Mouse (Mus musculus) embryonic facial prominence, embryonic 15.5 days (tissue): Measurements from ENCODE around the gene Spink4. TPM values are rescaled to one million over a fixed set of nuclear protein-coding genes. Genes with fewer than 3 reads are reported as not detected.

ENCODE experiments used
- ATAC-seq: fragments of 200-750 bp; cut with Nextera tagmentation; 2 replicates; pipeline ENCODE4 v1.8.0; 2017; ENCODE audit warnings: low read depth, moderate TSS enrichment; ENCODE audit not compliant: insufficient number of reproducible peaks, low FRiP score, low TSS enrichment
- H3K27ac ChIP-seq: fragments of 300-500 bp; sonication (generic); replicated peaks from 2 replicates; pipeline ENCODE4 v1.5.1; 2015; ENCODE audit warnings: mild to moderate bottlenecking, inconsistent platforms
- H3K27me3 ChIP-seq: fragments of 300-500 bp; sonication (generic); 2 replicates; pipeline ENCODE4 v1.6.1; 2015; ENCODE audit warnings: inconsistent platforms
- H3K36me3 ChIP-seq: fragments of 300-500 bp; sonication (generic); 2 replicates; pipeline ENCODE4 v1.6.1; 2015; ENCODE audit warnings: mild to moderate bottlenecking, inconsistent platforms
- H3K4me1 ChIP-seq: fragments of 300-500 bp; sonication (generic); 2 replicates; pipeline ENCODE4 v1.6.1; 2015; ENCODE audit warnings: inconsistent platforms
- H3K4me2 ChIP-seq: fragments of 300-500 bp; sonication (generic); replicated peaks from 2 replicates; pipeline ENCODE4 v1.6.1; 2015; ENCODE audit warnings: mild to moderate bottlenecking, inconsistent platforms
- H3K4me3 ChIP-seq: fragments of 300-500 bp; sonication (generic); replicated peaks from 2 replicates; pipeline ENCODE4 v1.5.1; 2015; ENCODE audit warnings: mild to moderate bottlenecking, inconsistent platforms
- H3K9ac ChIP-seq: fragments of 300-500 bp; sonication (generic); 2 replicates; pipeline ENCODE4 v1.6.1; 2015; ENCODE audit warnings: inconsistent platforms
- H3K9me3 ChIP-seq: fragments of 300-500 bp; sonication (generic); replicated peaks from 2 replicates; pipeline ENCODE4 v1.6.1; 2016; ENCODE audit warnings: inconsistent platforms
- WGBS: fragments of 180-500 bp; shearing (Covaris S2); methylation state at CpG from one replicate; pipeline ENCODE4 v1.1.7; 2015; 5-methylcytosine and 5-hydroxymethylcytosine counted together
- polyA plus RNA-seq: library from polyadenylated mRNA; unstranded; fragments of >200 nt; fragmentation: Nextera tagmentation; extraction: Ambion mirVana; gene quantifications from 2 replicates; pipeline ENCODE4 v1.2.1, GENCODE M21; 2015

Gene Spink4
- polyA plus RNA-seq, 1 experiment from 2014 or later, result not detected

DNA sequence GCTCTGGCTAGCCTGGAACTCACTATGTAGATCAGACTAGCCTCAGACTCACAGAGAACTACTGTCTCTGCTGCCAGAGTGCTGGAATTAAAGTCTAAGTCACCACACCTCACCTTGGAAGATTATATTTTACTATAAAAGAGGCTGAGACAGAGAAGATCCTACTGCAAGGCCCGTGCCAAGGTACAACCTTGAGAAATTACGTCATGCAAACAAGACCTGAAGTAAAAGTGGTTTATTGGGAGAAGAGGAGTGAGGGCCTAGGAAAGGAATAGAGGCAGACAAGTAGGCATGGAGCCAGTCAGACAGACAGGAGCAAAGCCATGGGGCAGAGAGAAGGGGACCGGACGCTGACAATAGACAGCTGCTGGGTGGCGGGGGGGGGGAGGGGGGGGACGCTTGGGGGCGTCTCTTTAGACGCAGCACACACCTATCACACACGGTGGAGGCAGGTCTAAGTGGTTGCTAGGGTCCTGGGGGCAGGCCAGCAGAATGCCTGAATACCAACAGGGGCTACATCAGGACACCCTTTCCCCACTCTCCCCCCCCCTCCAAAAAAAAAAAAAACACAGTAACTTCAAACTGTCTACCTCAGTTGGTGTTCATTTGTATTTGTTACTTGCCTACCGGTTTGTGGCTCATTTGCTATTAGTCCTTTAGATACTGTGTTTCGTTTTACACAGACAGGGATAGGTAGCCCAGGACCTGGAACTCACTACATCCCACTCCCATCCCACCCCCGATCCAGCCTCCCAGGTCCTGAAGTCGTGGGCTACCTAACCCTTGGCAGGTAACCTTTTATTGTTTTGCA is 50.1 kb downstream of the Spink4 start:
- Histone ChIP-seq H3K4me3 (peak overlapping the region; percentile 98), H3K27ac (peak overlapping the region; percentile 92), H3K9ac (peak overlapping the region; percentile 89), H3K4me1 (peaks cover 21% of the 10 kb centered on the region), H3K4me2 (peak overlapping the region; percentile 65), H3K9me3 (no peaks in the 10 kb centered on the region), H3K36me3 (peaks cover 32% of the 10 kb centered on the region), H3K27me3 (no peaks in the 10 kb centered on the region)
- 0 out of 2 replicates have a peak, but pooled peaks have one; percentile 31 for ATAC-seq
- WGBS, result 14% methylated on average over 9 of the region's 13 CpGs

DNA sequence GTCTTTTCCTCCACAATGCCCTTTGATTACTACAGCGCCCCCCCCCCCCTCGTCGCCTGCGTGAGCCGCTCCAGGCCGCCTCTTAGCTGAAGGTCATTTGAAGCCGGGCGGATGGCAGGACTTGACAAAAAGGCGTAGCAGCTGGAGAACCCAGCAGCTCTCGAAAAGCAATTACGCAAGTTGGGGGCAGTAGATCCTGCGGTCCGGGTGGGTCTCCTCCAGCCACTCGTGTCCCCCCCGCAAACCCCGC is 50.7 kb downstream of the Spink4 start:
- Histone ChIP-seq H3K4me2 (peak overlapping the region; percentile 65), H3K36me3 (peaks cover 27% of the 10 kb centered on the region), H3K4me1 (peaks cover 21% of the 10 kb centered on the region), H3K4me3 (peak overlapping the region; percentile 98), H3K9me3 (no peaks in the 10 kb centered on the region), H3K27ac (peak overlapping the region; percentile 92), H3K27me3 (no peaks in the 10 kb centered on the region), H3K9ac (peak overlapping the region; percentile 89)
- WGBS, result under 1% methylated on average over 15 of the region's 16 CpGs
- ATAC-seq, result peak; percentile 25; the same call in 1 of the 2 replicates

DNA sequence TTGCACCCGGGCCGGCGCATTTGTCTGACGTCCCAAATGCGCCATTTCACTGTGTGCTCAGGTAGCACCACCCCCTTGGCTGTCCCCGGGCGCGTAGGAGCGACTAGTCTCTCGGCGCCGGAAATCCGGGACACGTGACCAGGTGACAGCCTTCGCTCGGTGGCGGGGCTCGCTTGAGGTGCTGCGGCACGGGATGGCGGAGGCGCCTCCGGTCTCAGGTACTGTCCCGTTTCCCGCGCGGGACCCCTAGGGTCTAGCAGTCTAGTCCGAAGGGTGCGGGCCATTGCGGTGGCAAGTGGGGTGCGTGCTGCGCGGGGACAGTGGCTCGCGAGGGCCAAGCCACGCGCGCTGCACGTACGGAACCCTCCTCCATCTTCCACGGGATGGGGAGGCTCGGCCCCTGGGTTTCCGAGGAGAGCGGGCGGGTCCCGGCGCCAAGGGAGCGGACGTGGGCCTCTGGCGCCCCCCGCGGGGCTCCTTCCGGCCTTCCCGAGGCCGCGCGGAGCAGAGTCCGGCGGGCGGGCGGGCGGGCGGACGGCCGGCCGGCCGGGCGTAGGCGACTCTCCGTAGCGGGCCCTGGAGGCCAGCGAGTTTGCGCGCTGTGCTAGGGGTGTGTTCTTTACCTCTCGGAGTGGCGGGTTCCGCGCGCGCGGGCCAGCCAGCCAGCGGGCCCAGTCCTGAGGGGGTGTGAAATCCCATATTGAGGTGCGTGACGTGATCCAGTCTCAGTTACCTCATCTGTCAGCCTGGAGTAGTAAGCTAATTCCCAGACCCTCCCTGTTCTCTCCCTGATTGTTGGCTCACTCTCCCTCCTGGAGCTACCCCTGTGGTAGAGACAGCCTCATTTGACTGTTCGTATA is 51.2 kb downstream of the Spink4 start, which contains the start of gene Nfx1:
Gene Nfx1 (plus strand): TSS at position 65 of the 860 bp plus-strand sequence.
- ATAC-seq, result peak; percentile 94
- WGBS, result under 1% methylated on average over 78 of the region's 85 CpGs

DNA sequence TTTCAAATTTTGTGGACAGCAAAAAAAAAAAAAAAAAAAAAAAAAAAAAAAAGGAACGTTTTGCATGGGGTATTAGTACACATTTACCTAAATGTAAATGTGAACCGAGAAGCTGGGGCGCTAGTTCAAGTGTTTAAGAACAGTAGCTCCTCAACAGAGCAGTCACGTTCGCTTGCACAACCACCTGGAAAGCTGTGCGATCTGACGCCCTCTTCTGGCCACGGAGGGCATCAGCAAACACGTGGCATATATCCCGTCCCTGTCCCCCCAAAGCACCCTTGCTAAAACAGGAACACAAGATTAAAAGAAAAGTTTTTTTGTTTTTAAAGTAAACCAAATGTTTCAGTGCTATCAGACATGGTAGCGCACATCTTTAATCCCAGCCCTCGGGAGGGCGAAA is 51.9 kb downstream of the Spink4 start:
- WGBS, result 23% methylated on average over 13 of the region's 13 CpGs
- peaks cover 21% of the 10 kb centered on the region for H3K4me1 ChIP-seq
- no peaks in the 10 kb centered on the region for H3K9me3 ChIP-seq
- peak overlapping the region; percentile 92 for H3K27ac ChIP-seq
- peaks cover 21% of the 10 kb centered on the region for H3K36me3 ChIP-seq
- no peaks in the 10 kb centered on the region for H3K27me3 ChIP-seq
- H3K4me3 ChIP-seq, result peak overlapping the region; percentile 98
- peak overlapping the region; percentile 89; the same call in 1 of the 2 replicates for H3K9ac ChIP-seq
- peak overlapping the region; percentile 65 for H3K4me2 ChIP-seq
- no peak for ATAC-seq

More for the DNA sequence above, 51.2 kb downstream of the Spink4 start, which contains the start of gene Nfx1:
- peak within 1 kb of the TSS; percentile 98 for H3K4me3 ChIP-seq
- H3K4me2 ChIP-seq, result peak within 1 kb of the TSS; percentile 65
- peak within 1 kb of the TSS; percentile 89 for H3K9ac ChIP-seq
- no peaks in the 10 kb centered on the region for H3K9me3 ChIP-seq
- peak within 1 kb of the TSS; percentile 92 for H3K27ac ChIP-seq
- peaks cover 21% of the 10 kb centered on the region for H3K4me1 ChIP-seq
- peaks cover 21% of the 10 kb centered on the region for H3K36me3 ChIP-seq
- H3K27me3 ChIP-seq, result no peaks in the 10 kb centered on the region

GRCm38 (mm10) chr4:40974011-40974410 is 54.2 kb downstream of the Spink4 start:
- H3K9me3 ChIP-seq, result no peaks in the 10 kb centered on the region
- no peak overlapping the region for H3K27ac ChIP-seq
- 88% methylated on average over 1 of the region's 1 CpGs for WGBS
- H3K36me3 ChIP-seq, result peaks cover 31% of the 10 kb centered on the region
- no peaks in the 10 kb centered on the region for H3K27me3 ChIP-seq
- no peak overlapping the region for H3K9ac ChIP-seq
- no peak overlapping the region for H3K4me3 ChIP-seq
- peaks cover 21% of the 10 kb centered on the region for H3K4me1 ChIP-seq
- ATAC-seq, result no peak
- no peak overlapping the region for H3K4me2 ChIP-seq

GRCm38 (mm10) chr4:40975678-40976077 is 55.8 kb downstream of the Spink4 start:
- Histone ChIP-seq H3K4me1 (peaks cover 12% of the 10 kb centered on the region), H3K27me3 (no peaks in the 10 kb centered on the region), H3K9ac (no peak overlapping the region), H3K4me2 (no peak overlapping the region), H3K4me3 (no peak overlapping the region), H3K36me3 (peaks cover 47% of the 10 kb centered on the region), H3K27ac (no peak overlapping the region), H3K9me3 (no peaks in the 10 kb centered on the region)
- ATAC-seq, result no peak
- WGBS, result 74% methylated on average over 3 of the region's 3 CpGs

DNA sequence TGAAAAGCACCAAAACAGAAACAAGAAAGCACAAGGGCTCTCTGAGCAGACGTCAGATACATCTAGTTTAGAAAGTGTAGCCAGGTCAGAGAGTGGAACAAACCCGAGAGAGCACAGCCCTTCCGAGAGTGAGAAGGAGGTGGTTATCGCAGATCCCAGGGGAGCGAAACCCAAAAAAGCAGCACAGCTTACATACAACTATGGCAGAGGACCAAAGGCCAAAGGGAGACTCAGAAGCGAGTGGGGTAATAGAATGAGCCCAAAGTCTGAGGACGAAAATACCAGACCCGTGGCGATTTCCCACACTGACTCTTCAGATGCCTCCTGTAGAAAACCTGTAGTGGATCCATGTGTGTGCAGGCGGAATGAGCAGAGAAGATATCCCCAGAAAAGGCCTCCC is 56.8 kb downstream of the Spink4 start:
- ATAC-seq, result no peak
- H3K36me3 ChIP-seq, result peaks cover 57% of the 10 kb centered on the region

GRCm38 (mm10) chr4:40979430-40979829 is 59.6 kb downstream of the Spink4 start:
- Histone ChIP-seq H3K9ac (no peak overlapping the region), H3K27me3 (no peaks in the 10 kb centered on the region), H3K9me3 (no peaks in the 10 kb centered on the region), H3K4me1 (no peaks in the 10 kb centered on the region), H3K27ac (no peak overlapping the region), H3K4me2 (no peak overlapping the region), H3K36me3 (peaks cover 70% of the 10 kb centered on the region), H3K4me3 (no peak overlapping the region)
- 89% methylated on average over 1 of the region's 1 CpGs for WGBS
- no peak for ATAC-seq

More for the DNA sequence above, 56.8 kb downstream of the Spink4 start:
- no peaks in the 10 kb centered on the region for H3K27me3 ChIP-seq
- H3K4me2 ChIP-seq, result no peak overlapping the region
- no peak overlapping the region for H3K27ac ChIP-seq
- peaks cover 12% of the 10 kb centered on the region for H3K4me1 ChIP-seq
- H3K9ac ChIP-seq, result no peak overlapping the region
- H3K9me3 ChIP-seq, result no peaks in the 10 kb centered on the region
- no peak overlapping the region for H3K4me3 ChIP-seq
- 91% methylated on average over 10 of the region's 10 CpGs for WGBS

Other genes starting within 250 kb of the Spink4 start
- gene Aptx, start 216.9 kb upstream of the Spink4 start, polyA plus RNA-seq, result 31.8 and 34.6 TPM in 2 replicates
- gene Dnaja1, start 197.9 kb upstream of the Spink4 start, polyA plus RNA-seq, result 365 and 394 TPM in 2 replicates
- gene Smu1, start 162.1 kb upstream of the Spink4 start, polyA plus RNA-seq, result 127 and 135 TPM in 2 replicates
- 59.7 and 61.3 TPM in 2 replicates for gene B4galt1, start 66.0 kb upstream of the Spink4 start, polyA plus RNA-seq
- 206 and 217 TPM in 2 replicates for gene Bag1, start 28.2 kb downstream of the Spink4 start, polyA plus RNA-seq
- gene Chmp5, start 28.4 kb downstream of the Spink4 start, polyA plus RNA-seq, result 112 TPM in 2 replicates
- 82.3 and 90.2 TPM in 2 replicates for gene Nfx1, start 50.9 kb downstream of the Spink4 start, polyA plus RNA-seq
- gene Aqp7, start 128.1 kb downstream of the Spink4 start, polyA plus RNA-seq, result 0.27 and 0.30 TPM in 2 replicates
- 88.7 and 94.8 TPM in 2 replicates for gene Aqp3, start 178.1 kb downstream of the Spink4 start, polyA plus RNA-seq
- gene Nol6, start 204.4 kb downstream of the Spink4 start, polyA plus RNA-seq, result 25.0 and 28.1 TPM in 2 replicates
- gene Ube2r2, start 215.7 kb downstream of the Spink4 start, polyA plus RNA-seq, result 80.4 and 84.7 TPM in 2 replicates